Comparison of ENCODE assay signal across 10 mouse cellular contexts in the genomic region with DNA sequence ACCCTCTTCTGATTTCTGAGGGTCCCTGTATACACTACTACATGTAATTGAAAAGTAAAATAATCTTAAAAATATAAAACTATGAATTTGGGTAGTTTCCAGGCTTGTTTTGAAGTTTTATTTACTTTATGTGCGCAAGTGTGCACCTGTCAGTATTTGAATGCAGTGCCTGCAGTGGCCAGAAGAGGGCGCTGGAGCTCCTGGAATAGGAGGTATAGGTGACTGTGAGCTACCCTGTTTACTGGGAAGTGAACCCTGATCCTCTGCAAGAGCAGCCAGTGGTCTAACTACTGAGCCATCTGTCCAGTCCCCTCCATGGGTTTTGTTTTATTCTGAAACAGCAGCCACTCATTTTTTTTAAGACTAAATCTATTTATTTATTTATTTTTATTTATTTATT. TPM values are rescaled to one million over a fixed set of nuclear protein-coding genes. Genes with fewer than 3 reads are reported as not detected.
A peak's percentile ranks its signal among the peaks of the same experiment; 100 is the strongest.
DNase-seq lines count a peak whose midpoint lies in the region; ATAC-seq and TF ChIP-seq lines count a peak whose summit lies in the region.
"Had no signal": no experiment of that assay in that cellular context is flagged by ENCODE, and none has a peak within 500 bp of the region (broad histone marks: within the 10 kb centered on the region; RNA-seq: fewer than 3 reads in every experiment).

No protein-coding gene starts in this region.

- 47% methylated on average over 2 of the region's 2 CpGs for WGBS in kidney, embryonic 15.5 days
- 55% methylated on average over 2 of the region's 2 CpGs for WGBS in liver, postnatal 0 days (ENCODE audit: insufficient replicate concordance)

- H3K4me3 ChIP-seq in kidney, embryonic 15.5 days (replicated peaks): no peak overlapping the region
- H3K4me3 ChIP-seq in ES-E14 (ENCODE audit: insufficient read depth in 1 of 2, low read depth in 1 of 2, low read length in 2 of 2, poor library complexity in 1 of 2, severe bottlenecking in 1 of 2): no peak overlapping the region
- no peak overlapping the region for H3K4me3 ChIP-seq in liver, postnatal 0 days (ENCODE audit: low read depth, low read length)
- H3K4me3 ChIP-seq: heart, embryonic 13.5 days had no signal

- H3K9ac ChIP-seq in kidney, embryonic 15.5 days: no peak overlapping the region
- no peak overlapping the region for H3K9ac ChIP-seq in ES-E14 (ENCODE audit: insufficient read depth, low read depth, low read length, poor library complexity, severe bottlenecking)
- H3K9ac ChIP-seq in liver, postnatal 0 days (replicated peaks): no peak overlapping the region
- H3K9ac ChIP-seq: heart, embryonic 13.5 days had no signal

- in situ Hi-C loops in ES-E14 (cut with MboI; ENCODE audit: low sequenced_read_pairs in 2 of 2, unreplicated experiment in 2 of 2): no loop called here

- no peaks in the 10 kb centered on the region for H3K9me3 ChIP-seq in kidney, embryonic 15.5 days (replicated peaks)
- no peaks in the 10 kb centered on the region for H3K9me3 ChIP-seq in ES-E14 (ENCODE audit: control insufficient read depth, insufficient read depth, low read depth, low read length)
- H3K9me3 ChIP-seq in liver, postnatal 0 days (ENCODE audit: low read length): peaks cover 2% of the 10 kb centered on the region; the same call in 1 of the 2 replicates

- peaks cover 8% of the 10 kb centered on the region; the same call in 1 of the 2 replicates for H3K4me1 ChIP-seq in kidney, embryonic 15.5 days
- peaks cover 0 to 5% of the 10 kb centered on the region in 2 experiments; a peak in 1 of 4 replicates for H3K4me1 ChIP-seq in ES-E14 (ENCODE audit: control insufficient read depth in 2 of 2, insufficient read depth in 2 of 2, low read length in 2 of 2, poor library complexity in 1 of 2)
- no peaks in the 10 kb centered on the region for H3K4me1 ChIP-seq in liver, postnatal 0 days (ENCODE audit: insufficient read depth)

- H3K4me2 ChIP-seq in kidney, embryonic 15.5 days: no peak overlapping the region
- no peak overlapping the region for H3K4me2 ChIP-seq in liver, postnatal 0 days (ENCODE audit: low read depth, low read length)
- H3K4me2 ChIP-seq: heart, embryonic 13.5 days had no signal

- peak; percentile 82 for TF ChIP-seq CTCF in liver, postnatal 0 days (IDR thresholded peaks at IDR 0.05; ENCODE audit: low read depth)

- H3K27ac ChIP-seq in kidney, embryonic 15.5 days: no peak overlapping the region
- H3K27ac ChIP-seq in ES-E14 (ENCODE audit: insufficient read depth, low read depth, low read length, poor library complexity, severe bottlenecking): no peak overlapping the region
- no peak overlapping the region for H3K27ac ChIP-seq in liver, postnatal 0 days (ENCODE audit: low read depth)
- H3K27ac ChIP-seq: heart, embryonic 13.5 days; macrophage had no signal

- peaks cover 4% of the 10 kb centered on the region; the same call in 1 of the 2 replicates for H3K27me3 ChIP-seq in kidney, embryonic 15.5 days
- H3K27me3 ChIP-seq in liver, postnatal 0 days (ENCODE audit: insufficient read depth, low read length): no peaks in the 10 kb centered on the region

- DNase-seq in kidney, adult 9 months: peak; percentile 43
- peak; percentile 77 for DNase-seq in ES-E14 (ENCODE audit: low read depth, low spot score)
- DNase-seq in brain, adult 2 months (ENCODE audit: low read depth, low spot score): peak; percentile 64
- peak; percentile 76 for DNase-seq in liver, postnatal 0 days
- peak; percentile 68 to 77 for DNase-seq in spleen, postnatal 36 days (ENCODE audit: low spot score in 2 of 2)
- DNase-seq in urinary bladder, adult 18-20 months (ENCODE audit: low spot score in 2 of 2): no peak

- ATAC-seq in kidney, embryonic 15.5 days (replicated peaks; ENCODE audit: low FRiP score): no peak
- ATAC-seq in erythroblast, adult 5-6 weeks (replicated peaks; ENCODE audit: low FRiP score, poor library complexity, severe bottlenecking): peak; percentile 60; the same call in 1 of the 2 replicates
- ATAC-seq in liver, postnatal 0 days: peak; percentile 50; the same call in 1 of the 2 replicates

- TF ChIP-seq EP300 in liver, postnatal 0 days (IDR thresholded peaks at IDR 0.05; ENCODE audit: low read depth): no peak

- H3K36me3 ChIP-seq in kidney, embryonic 15.5 days: no peaks in the 10 kb centered on the region
- H3K36me3 ChIP-seq in ES-E14 (ENCODE audit: control insufficient read depth, insufficient read depth, low read length, poor library complexity, severe bottlenecking): no peaks in the 10 kb centered on the region
- no peaks in the 10 kb centered on the region for H3K36me3 ChIP-seq in liver, postnatal 0 days (replicated peaks; ENCODE audit: insufficient read depth, low read length)
- H3K36me3 ChIP-seq: heart, embryonic 13.5 days had no signal

TF ChIP-seq in ES-E14, 5 proteins besides CTCF, POLR2A, EP300 and RAD21:
- TF ChIP-seq ZC3H11A (IDR thresholded peaks at IDR 0.05; ENCODE audit: borderline replicate concordance, low read depth, low read length): 0 out of 2 replicates have a peak, but pooled peaks have one; percentile 50
- no peak for TF ChIP-seq MAFK (IDR thresholded peaks at IDR 0.05; ENCODE audit: insufficient read depth, low read depth, low read length)
- no peak for TF ChIP-seq ZNF384 (IDR thresholded peaks at IDR 0.05; ENCODE audit: low read depth, low read length)
- TF ChIP-seq CHD2 (IDR thresholded peaks at IDR 0.05; ENCODE audit: low read depth, low read length): no peak
- no peak for TF ChIP-seq HCFC1 (IDR thresholded peaks at IDR 0.05; ENCODE audit: borderline replicate concordance, insufficient read depth, low read length)

RNA-seq across cellular contexts. Expression of a gene that starts 9.3 kb away (rescaled TPM):
- polyA plus RNA-seq in kidney, embryonic 15.5 days (2015; fragmentation: Nextera tagmentation; extraction: Ambion mirVana): not detected in 2 replicates
- total RNA-seq in ES-E14 (2012; rRNA removed): not detected in 2 replicates
- not detected in 2 replicates for total RNA-seq in erythroblast, adult 5-6 weeks (2015; ENCODE audit: low replicate concordance)
- total RNA-seq in erythroblast, adult 5-6 weeks (2017; ENCODE audit: low replicate concordance): not detected in 2 replicates
- polyA plus RNA-seq in liver, postnatal 0 days (2015; fragmentation: Nextera tagmentation; extraction: Ambion mirVana): 35.9 and 38.6 TPM in 2 replicates
- polyA plus RNA-seq: heart, embryonic 13.5 days; macrophage had no signal

RNA-seq across cellular contexts. Expression of a gene that starts 24.5 kb away (rescaled TPM):
- 0.26 TPM in 1 of 2 replicates, not detected in the other for polyA plus RNA-seq in kidney, embryonic 15.5 days (2015; fragmentation: Nextera tagmentation; extraction: Ambion mirVana)
- total RNA-seq in ES-E14 (2012; rRNA removed): 2.8 and 5.4 TPM in 2 replicates
- not detected in 2 replicates for total RNA-seq in erythroblast, adult 5-6 weeks (2015; ENCODE audit: low replicate concordance)
- not detected in 2 replicates for total RNA-seq in erythroblast, adult 5-6 weeks (2017; ENCODE audit: low replicate concordance)
- polyA plus RNA-seq in liver, postnatal 0 days (2015; fragmentation: Nextera tagmentation; extraction: Ambion mirVana): not detected in 2 replicates
- polyA plus RNA-seq: heart, embryonic 13.5 days; macrophage had no signal

Comparison
In these comparisons a context has a peak if more than half of its experiments do, and no peak if none do; other contexts are left out.
1. DNase-seq: peak in kidney, adult 9 months (single experiment), ES-E14 (single experiment), brain, adult 2 months (single experiment), liver, postnatal 0 days (single experiment) and spleen, postnatal 36 days (2 of 2); none in urinary bladder, adult 18-20 months (0 of 2).